Mouse (Mus musculus): Measurements from ENCODE around the gene Olfr153. TPM values are rescaled to one million over a fixed set of nuclear protein-coding genes. Genes with fewer than 3 reads are reported as not detected.
"Not testable (repeated sequence)": the region's sequence is repeated elsewhere in the genome, so short reads cannot be mapped to it uniquely, and the experiment has no call there.

Gene Olfr153
- polyA plus RNA-seq, 1 experiment from 2014 or later: not detected

DNA sequence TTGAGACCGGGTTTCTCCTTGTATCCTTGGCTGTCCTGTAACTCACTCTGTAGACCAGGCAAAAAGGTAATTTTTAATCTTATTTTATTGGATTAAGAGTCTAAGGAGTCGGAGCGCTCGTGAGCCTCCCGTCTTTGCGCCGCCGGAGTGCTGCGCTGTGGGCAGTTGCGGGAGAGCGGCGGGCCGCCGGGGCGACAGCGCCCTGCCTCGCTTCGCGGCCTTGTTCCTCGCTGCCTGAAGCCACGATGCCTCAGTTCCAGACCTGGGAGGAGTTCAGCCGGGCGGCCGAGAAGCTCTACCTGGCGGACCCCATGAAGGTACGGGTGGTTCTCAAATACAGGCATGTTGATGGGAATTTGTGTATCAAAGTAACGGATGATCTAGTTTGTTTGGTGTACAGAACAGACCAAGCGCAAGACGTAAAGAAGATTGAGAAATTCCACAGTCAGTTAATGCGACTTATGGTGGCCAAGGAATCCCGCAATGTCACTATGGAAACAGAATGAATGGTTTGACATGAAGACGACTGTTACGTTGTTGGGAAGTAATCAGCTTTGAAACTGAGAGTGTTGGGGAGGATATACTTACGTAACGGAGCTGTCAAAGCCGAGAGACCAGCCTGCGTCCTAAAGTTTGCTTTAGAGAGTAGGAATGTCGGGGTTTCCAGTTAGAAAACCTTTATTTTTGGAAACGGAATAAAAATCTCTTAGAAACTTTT, 5.5 kb upstream of the Olfr153 start:
- not testable (repeated sequence) for H3K27me3 ChIP-seq (ENCODE audit: control insufficient read depth, insufficient read depth, low read length); H3K4me3 ChIP-seq (ENCODE audit: low read depth, low read length); H3K36me3 ChIP-seq (ENCODE audit: control insufficient read depth, insufficient read depth, low read length); ATAC-seq (ENCODE audit: insufficient number of reproducible peaks, low FRiP score, low TSS enrichment, low read depth); DNase-seq (ENCODE audit: low spot score); H3K9me3 ChIP-seq (ENCODE audit: control insufficient read depth, low read length); H3K4me1 ChIP-seq (ENCODE audit: control insufficient read depth, insufficient read depth, low read length); H3K9ac ChIP-seq (ENCODE audit: low read length); H3K27ac ChIP-seq (replicated peaks; ENCODE audit: low read depth, low read length)
- WGBS: 33% methylated on average over 38 of the region's 39 CpGs
- H3K4me2 ChIP-seq (ENCODE audit: low read depth, severe bottlenecking): 0 out of 2 replicates have a peak overlapping the region, but pooled peaks have one; percentile 15

DNA sequence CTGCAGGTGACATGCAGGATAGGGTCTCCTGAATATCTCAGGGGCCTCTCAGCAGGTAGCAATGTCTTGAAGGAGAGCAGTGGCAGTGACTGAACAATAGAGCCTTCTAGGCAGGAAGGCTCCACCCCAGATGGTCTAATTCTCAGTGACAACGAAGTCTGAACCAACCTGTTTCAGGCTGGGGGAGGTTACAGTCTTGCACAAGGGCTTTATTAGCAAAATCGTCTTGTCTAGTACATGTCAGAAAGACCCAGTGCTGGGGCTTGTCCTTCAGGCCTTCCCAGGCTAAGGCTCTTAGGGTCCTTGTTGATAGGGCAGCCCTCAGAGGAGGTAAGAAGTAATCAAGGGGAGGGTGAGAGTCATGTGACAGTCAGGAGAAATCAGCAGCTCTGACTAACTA, 3.2 kb downstream of the Olfr153 start:
- Histone ChIP-seq H3K27ac (replicated peaks; ENCODE audit: low read depth, low read length) (no peak overlapping the region), H3K4me2 (ENCODE audit: low read depth, severe bottlenecking) (no peak overlapping the region), H3K4me1 (ENCODE audit: control insufficient read depth, insufficient read depth, low read length) (no peaks in the 10 kb centered on the region), H3K4me3 (ENCODE audit: low read depth, low read length) (no peak overlapping the region), H3K9me3 (ENCODE audit: control insufficient read depth, low read length) (no peaks in the 10 kb centered on the region), H3K36me3 (ENCODE audit: control insufficient read depth, insufficient read depth, low read length) (no peaks in the 10 kb centered on the region), H3K9ac (ENCODE audit: low read length) (no peak overlapping the region), H3K27me3 (ENCODE audit: control insufficient read depth, insufficient read depth, low read length) (no peaks in the 10 kb centered on the region)
- ATAC-seq (ENCODE audit: insufficient number of reproducible peaks, low FRiP score, low TSS enrichment, low read depth) (no peak), DNase-seq (ENCODE audit: low spot score) (no peak)
- 74% methylated on average over 2 of the region's 2 CpGs for WGBS

DNA sequence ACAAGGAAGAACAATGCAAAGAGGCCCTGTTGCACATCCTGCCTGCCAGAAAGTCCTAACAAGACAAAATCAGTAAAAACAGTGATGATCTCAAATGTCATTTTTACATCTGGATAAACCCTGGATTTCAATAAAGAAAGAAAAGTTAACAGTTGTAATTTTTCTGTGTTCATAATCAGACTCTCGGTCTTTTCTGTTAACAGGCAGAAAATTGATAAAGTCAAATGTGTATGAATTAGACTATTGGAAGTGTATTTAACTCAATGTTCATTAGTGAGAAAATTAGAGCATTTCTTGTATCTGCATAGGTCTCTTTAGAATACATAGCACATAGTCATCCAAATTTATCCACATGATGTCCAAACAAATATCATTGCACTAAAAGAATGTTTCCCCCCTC, 13.8 kb downstream of the Olfr153 start, which contains the start of gene Olfr1128:
Gene Olfr1128, minus strand, starts transcription at position 101 of the 400 bp plus-strand sequence.
- Histone ChIP-seq H3K27ac (replicated peaks; ENCODE audit: low read depth, low read length) (no peak within 1 kb of the TSS), H3K4me3 (ENCODE audit: low read depth, low read length) (no peak within 1 kb of the TSS), H3K36me3 (ENCODE audit: control insufficient read depth, insufficient read depth, low read length) (no peaks in the 10 kb centered on the region), H3K4me1 (ENCODE audit: control insufficient read depth, insufficient read depth, low read length) (no peaks in the 10 kb centered on the region), H3K9ac (ENCODE audit: low read length) (no peak within 1 kb of the TSS), H3K4me2 (ENCODE audit: low read depth, severe bottlenecking) (no peak within 1 kb of the TSS), H3K9me3 (ENCODE audit: control insufficient read depth, low read length) (no peaks in the 10 kb centered on the region), H3K27me3 (ENCODE audit: control insufficient read depth, insufficient read depth, low read length) (no peaks in the 10 kb centered on the region)
- 94% methylated on average over 1 of the region's 1 CpGs for WGBS
- ATAC-seq (ENCODE audit: insufficient number of reproducible peaks, low FRiP score, low TSS enrichment, low read depth) (no peak), DNase-seq (ENCODE audit: low spot score) (no peak)

DNA sequence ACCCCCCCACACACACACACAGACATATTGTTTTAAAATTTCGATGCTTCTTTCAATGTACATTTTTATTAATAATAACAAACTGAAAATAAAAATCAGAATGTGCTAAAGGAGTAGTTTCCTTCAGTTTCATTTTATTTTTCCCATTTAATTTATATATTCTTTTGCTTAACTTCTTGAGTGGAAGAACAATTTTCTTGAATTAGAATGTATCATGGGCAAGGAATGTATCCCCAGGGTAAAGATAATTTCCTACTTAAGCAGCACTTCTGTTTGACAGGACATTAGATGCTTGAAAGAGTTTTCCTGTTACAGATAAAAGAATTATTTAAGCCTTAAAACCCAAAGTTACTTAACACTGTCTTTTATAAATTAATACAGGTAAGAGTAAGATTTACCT, 42.0 kb downstream of the Olfr153 start, which contains the start of gene Olfr1129:
Gene Olfr1129, plus strand, starts transcription at position 301 of the 400 bp plus-strand sequence.
- DNase-seq (ENCODE audit: low spot score); H3K4me1 ChIP-seq (ENCODE audit: control insufficient read depth, insufficient read depth, low read length); H3K27ac ChIP-seq (replicated peaks; ENCODE audit: low read depth, low read length); H3K9ac ChIP-seq (ENCODE audit: low read length); H3K27me3 ChIP-seq (ENCODE audit: control insufficient read depth, insufficient read depth, low read length); H3K9me3 ChIP-seq (ENCODE audit: control insufficient read depth, low read length); H3K4me3 ChIP-seq (ENCODE audit: low read depth, low read length); ATAC-seq (ENCODE audit: insufficient number of reproducible peaks, low FRiP score, low TSS enrichment, low read depth); H3K36me3 ChIP-seq (ENCODE audit: control insufficient read depth, insufficient read depth, low read length); H3K4me2 ChIP-seq (ENCODE audit: low read depth, severe bottlenecking): not testable (repeated sequence)
- 79% methylated on average over 1 of the region's 1 CpGs for WGBS

Other genes with a start within 250 kb of the Olfr153 start
- gene Olfr1118, start 224.2 kb upstream of the Olfr153 start, polyA plus RNA-seq (2014; fragmentation: Nextera tagmentation; extraction: Ambion mirVana): not detected in 2 replicates
- not detected in 2 replicates for gene Olfr1120, start 177.0 kb upstream of the Olfr153 start, polyA plus RNA-seq (2014; fragmentation: Nextera tagmentation; extraction: Ambion mirVana)
- gene Olfr1121, start 161.9 kb upstream of the Olfr153 start, polyA plus RNA-seq (2014; fragmentation: Nextera tagmentation; extraction: Ambion mirVana): not detected in 2 replicates
- not detected in 2 replicates for gene Olfr1122, start 145.9 kb upstream of the Olfr153 start, polyA plus RNA-seq (2014; fragmentation: Nextera tagmentation; extraction: Ambion mirVana)
- gene Olfr1123, start 115.2 kb upstream of the Olfr153 start, polyA plus RNA-seq (2014; fragmentation: Nextera tagmentation; extraction: Ambion mirVana): not detected in 2 replicates
- not detected in 2 replicates for gene Olfr1124, start 101.5 kb upstream of the Olfr153 start, polyA plus RNA-seq (2014; fragmentation: Nextera tagmentation; extraction: Ambion mirVana)
- not detected in 2 replicates for gene Olfr1126, start 77.8 kb upstream of the Olfr153 start, polyA plus RNA-seq (2014; fragmentation: Nextera tagmentation; extraction: Ambion mirVana)
- not detected in 2 replicates for gene Pramel7, start 34.7 kb upstream of the Olfr153 start, polyA plus RNA-seq (2014; fragmentation: Nextera tagmentation; extraction: Ambion mirVana)
- gene Pramel6, start 25.2 kb upstream of the Olfr153 start, polyA plus RNA-seq (2014; fragmentation: Nextera tagmentation; extraction: Ambion mirVana): not detected in 2 replicates
- not detected in 2 replicates for gene Olfr1128, start 13.7 kb downstream of the Olfr153 start, polyA plus RNA-seq (2014; fragmentation: Nextera tagmentation; extraction: Ambion mirVana)
- gene Olfr1129, start 42.1 kb downstream of the Olfr153 start, polyA plus RNA-seq (2014; fragmentation: Nextera tagmentation; extraction: Ambion mirVana): not detected in 2 replicates
- not detected in 2 replicates for gene Olfr1130, start 74.4 kb downstream of the Olfr153 start, polyA plus RNA-seq (2014; fragmentation: Nextera tagmentation; extraction: Ambion mirVana)
- not detected in 2 replicates for gene Olfr1131, start 95.3 kb downstream of the Olfr153 start, polyA plus RNA-seq (2014; fragmentation: Nextera tagmentation; extraction: Ambion mirVana)
- not detected in 2 replicates for gene Olfr1132, start 105.7 kb downstream of the Olfr153 start, polyA plus RNA-seq (2014; fragmentation: Nextera tagmentation; extraction: Ambion mirVana)
- not detected in 2 replicates for gene Olfr1133, start 115.6 kb downstream of the Olfr153 start, polyA plus RNA-seq (2014; fragmentation: Nextera tagmentation; extraction: Ambion mirVana)
- not detected in 2 replicates for gene Olfr1134, start 126.7 kb downstream of the Olfr153 start, polyA plus RNA-seq (2014; fragmentation: Nextera tagmentation; extraction: Ambion mirVana)
- gene Olfr1135, start 141.9 kb downstream of the Olfr153 start, polyA plus RNA-seq (2014; fragmentation: Nextera tagmentation; extraction: Ambion mirVana): not detected in 2 replicates
- not detected in 2 replicates for gene Olfr1136, start 162.2 kb downstream of the Olfr153 start, polyA plus RNA-seq (2014; fragmentation: Nextera tagmentation; extraction: Ambion mirVana)
- not detected in 2 replicates for gene Olfr1137, start 181.4 kb downstream of the Olfr153 start, polyA plus RNA-seq (2014; fragmentation: Nextera tagmentation; extraction: Ambion mirVana)
- not detected in 2 replicates for gene Olfr1138, start 208.2 kb downstream of the Olfr153 start, polyA plus RNA-seq (2014; fragmentation: Nextera tagmentation; extraction: Ambion mirVana)
- not detected in 2 replicates for gene Olfr1140, start 212.0 kb downstream of the Olfr153 start, polyA plus RNA-seq (2014; fragmentation: Nextera tagmentation; extraction: Ambion mirVana)
- gene Olfr1141, start 222.2 kb downstream of the Olfr153 start, polyA plus RNA-seq (2014; fragmentation: Nextera tagmentation; extraction: Ambion mirVana): not detected in 2 replicates
- gene Olfr152, start 247.7 kb downstream of the Olfr153 start, polyA plus RNA-seq (2014; fragmentation: Nextera tagmentation; extraction: Ambion mirVana): not detected in 2 replicates

Data from limb, embryonic 11.5 days (tissue).